Mouse (Mus musculus) lung, postnatal 10 days (tissue): ENCODE measurements around the gene Hk3.

ENCODE experiments used
- DNase-seq: peaks from one replicate; pipeline ENCODE4 v3.0.0; 2021

The Hk3 gene

GRCm38 (mm10) chr13:55000433-55000832 is 20.8 kb downstream of the Hk3 start:
- no peak for DNase-seq

DNA sequence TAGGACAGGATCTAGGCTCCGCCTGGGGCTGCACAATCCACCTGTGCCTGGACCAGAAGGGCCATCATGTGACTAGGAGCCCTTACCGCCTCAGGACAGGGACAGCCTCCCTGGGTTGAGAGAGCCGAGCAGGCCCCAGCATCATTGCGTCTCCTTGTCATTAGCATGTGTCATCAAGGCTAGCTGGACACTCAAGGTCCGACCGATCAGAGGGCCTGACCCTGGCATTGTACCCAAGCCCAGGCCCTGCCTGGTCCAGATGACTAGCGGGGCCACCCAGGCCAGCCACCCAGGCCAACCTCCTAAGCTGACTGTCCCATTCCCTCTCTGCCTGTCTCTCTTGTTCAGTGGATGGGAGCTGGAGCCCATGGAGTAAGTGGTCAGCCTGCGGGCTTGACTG is 23.6 kb downstream of the Hk3 start:
- DNase-seq = no peak

DNA sequence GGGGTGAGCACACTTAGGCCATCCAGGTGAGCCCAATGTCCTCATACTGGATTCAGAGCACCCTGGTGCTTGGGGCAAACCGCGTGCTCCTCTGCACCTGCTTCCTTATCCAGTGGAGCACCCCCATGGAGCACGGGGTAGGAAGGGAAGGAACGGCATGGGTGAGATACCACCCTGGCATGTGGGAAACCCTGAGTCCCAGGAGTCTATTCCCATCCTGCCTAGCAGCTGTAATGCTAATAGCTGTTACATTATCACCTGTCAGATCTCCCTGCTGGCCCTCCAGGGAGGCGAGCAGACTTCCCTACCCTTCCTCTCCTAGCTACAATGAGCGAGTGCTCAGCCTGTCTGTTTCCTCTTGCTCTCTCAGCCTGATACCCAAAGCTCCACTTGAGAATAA is 26.0 kb downstream of the Hk3 start:
- DNase-seq = no peak

- no peak for DNase-seq
Observed at GRCm38 (mm10) chr13:54994576-54994975, 26.6 kb downstream of the Hk3 start.

- no peak for DNase-seq
Observed at GRCm38 (mm10) chr13:54992215-54992614, 29.0 kb downstream of the Hk3 start.

- DNase-seq = no peak
Observed at GRCm38 (mm10) chr13:54988181-54988760, 32.9 kb downstream of the Hk3 start.

DNA sequence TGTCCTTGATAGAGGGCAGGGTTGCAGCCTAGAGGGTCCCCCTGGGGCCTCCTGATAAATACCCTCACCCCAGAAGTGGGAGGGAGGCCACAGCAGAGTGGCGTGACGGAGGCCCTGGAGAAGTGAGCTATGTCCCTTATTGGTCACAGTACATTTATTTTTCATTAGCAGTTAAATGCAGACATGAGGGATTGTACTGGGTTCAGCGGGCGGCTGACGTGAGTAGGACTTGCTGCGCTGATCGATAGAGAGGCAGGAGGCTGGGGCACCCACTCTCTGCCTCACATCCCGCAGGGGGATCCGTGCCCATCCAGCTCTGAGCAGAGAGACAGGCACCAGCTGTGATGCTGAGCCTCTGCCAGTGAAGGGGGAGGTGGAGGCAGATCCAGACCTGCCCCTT is 33.8 kb downstream of the Hk3 start:
- DNase-seq = no peak

GRCm38 (mm10) chr13:54983614-54984013 is 37.6 kb downstream of the Hk3 start:
- DNase-seq = no peak

DNA sequence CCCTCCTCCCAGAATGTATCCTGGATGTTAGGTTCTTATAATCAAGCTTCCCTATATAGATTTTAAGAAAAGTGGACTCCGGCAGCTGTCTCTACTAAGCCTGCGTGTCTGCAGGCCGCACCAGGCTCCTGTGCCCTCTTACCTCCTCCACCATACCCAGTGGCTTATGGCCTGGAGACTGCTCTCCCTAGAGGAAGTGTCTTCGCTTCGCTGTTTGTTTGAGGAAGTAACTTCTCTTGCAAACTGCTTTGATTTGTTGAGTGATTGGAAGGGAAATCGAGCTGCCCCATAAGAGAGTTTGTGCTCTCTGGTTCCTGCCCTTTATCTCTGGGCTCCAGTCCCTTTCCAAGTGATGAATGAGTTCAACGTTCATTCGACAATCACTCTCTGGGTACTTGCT is 38.2 kb downstream of the Hk3 start:
- DNase-seq = no peak

GRCm38 (mm10) chr13:54980957-54981356 is 40.2 kb downstream of the Hk3 start:
- no peak for DNase-seq

- DNase-seq = peak; percentile 46
Observed at GRCm38 (mm10) chr13:54978804-54979203, 42.4 kb downstream of the Hk3 start.

DNA sequence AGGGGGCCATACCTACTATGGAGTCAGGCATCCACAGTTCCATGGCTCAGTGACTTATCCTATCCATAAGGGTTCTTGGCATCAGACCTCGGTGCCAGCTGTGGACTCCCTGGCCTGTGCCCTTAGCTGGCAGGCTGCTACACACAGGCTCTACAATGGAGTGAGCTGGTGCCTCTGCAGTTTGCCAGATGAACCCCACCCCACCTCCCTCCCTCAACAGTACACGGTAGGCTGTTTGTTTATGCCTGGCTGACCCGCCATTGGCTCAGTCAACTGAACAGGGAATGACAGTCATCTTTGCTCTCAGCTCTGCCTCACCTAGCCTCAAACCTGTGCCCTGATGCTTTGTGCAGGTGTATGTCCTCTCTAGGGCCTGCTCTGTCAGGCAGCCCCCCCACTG is 45.6 kb downstream of the Hk3 start:
- no peak for DNase-seq

GRCm38 (mm10) chr13:54970521-54971247 is 50.5 kb downstream of the Hk3 start:
- peak; percentile 49 for DNase-seq

- no peak for DNase-seq
Observed at GRCm38 (mm10) chr13:54969513-54969912, 51.7 kb downstream of the Hk3 start.

GRCm38 (mm10) chr13:54968636-54969035 is 52.5 kb downstream of the Hk3 start:
- no peak for DNase-seq

GRCm38 (mm10) chr13:54967501-54967900 is 53.7 kb downstream of the Hk3 start:
- DNase-seq = no peak

- no peak for DNase-seq
Observed at GRCm38 (mm10) chr13:54965256-54965655, 55.9 kb downstream of the Hk3 start.

- DNase-seq = no peak
Observed at GRCm38 (mm10) chr13:54960491-54960890, 60.7 kb downstream of the Hk3 start.

DNA sequence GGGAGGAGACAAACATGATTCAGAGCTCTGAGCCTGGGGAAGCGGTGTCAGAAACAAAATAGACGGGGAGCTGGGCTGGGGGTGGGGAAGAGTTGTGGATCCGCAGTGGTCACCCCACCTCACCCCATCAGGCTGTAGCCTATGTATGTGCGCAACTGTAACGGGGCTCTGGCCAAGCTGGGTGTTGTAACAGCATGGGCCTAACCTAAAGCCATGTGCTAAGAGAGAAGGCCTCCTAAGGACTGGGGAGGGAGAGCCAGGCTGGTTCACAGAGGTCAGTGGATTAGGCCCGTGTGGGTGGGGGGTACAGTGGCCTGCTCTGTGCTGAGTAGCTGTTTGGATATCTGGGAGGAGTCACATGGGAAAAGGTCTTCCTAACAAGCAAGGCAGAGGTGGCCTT is 61.3 kb downstream of the Hk3 start:
- DNase-seq = no peak

DNA sequence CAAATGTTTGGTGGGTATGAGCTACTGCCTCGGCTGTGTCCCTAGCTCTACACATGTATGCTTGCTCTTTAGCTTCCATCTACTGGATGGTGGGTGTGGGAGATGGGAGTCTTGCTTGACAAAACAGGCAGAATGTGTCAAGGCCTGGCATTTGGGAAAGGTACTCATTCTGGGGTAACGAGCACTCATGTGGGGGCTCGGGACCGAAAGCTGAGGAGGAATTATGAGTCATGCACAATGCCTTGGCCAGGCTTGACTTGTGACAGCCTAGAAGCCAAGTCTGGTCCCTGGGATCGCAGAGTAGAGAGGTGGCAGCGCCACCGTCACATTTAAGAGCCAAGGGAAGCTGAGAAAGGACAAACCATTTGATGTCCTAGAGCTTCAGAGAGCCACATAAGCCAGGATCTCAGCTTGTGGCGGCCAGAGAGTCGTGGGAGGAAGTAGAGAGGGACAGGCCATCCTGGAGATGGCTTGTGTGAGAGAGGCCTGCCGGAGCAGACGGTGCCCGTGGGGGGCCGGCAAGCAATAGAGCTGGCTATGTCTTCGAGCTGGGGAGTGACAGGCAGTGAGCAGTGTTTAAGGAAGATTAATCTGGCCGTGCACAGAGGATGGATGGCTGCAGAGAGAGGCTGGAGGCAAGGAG is 62.0 kb downstream of the Hk3 start:
- DNase-seq = no peak

- DNase-seq = no peak
Observed at GRCm38 (mm10) chr13:54957281-54957680, 63.9 kb downstream of the Hk3 start.
